Mouse (Mus musculus): ENCODE data around the gene Ucp3. TPM values are rescaled to one million over a fixed set of nuclear protein-coding genes. Genes with fewer than 3 reads are reported as not detected.
"Not testable (repeated sequence)": the region's sequence is repeated elsewhere in the genome, so short reads cannot be mapped to it uniquely, and the experiment has no call there.

Gene Ucp3
- polyA plus RNA-seq, 1 experiment from 2014 or later, result not detected

GRCm38 (mm10) chr7:100474680-100475079 is 1.9 kb downstream of the Ucp3 start:
- Histone ChIP-seq H3K9me3 (no peaks in the 10 kb centered on the region), H3K4me2 (replicated peaks) (no peak overlapping the region), H3K4me1 (no peaks in the 10 kb centered on the region), H3K9ac (no peak overlapping the region), H3K36me3 (peaks cover 8% of the 10 kb centered on the region; the same call in 1 of the 2 replicates), H3K4me3 (no peak overlapping the region), H3K27me3 (no peaks in the 10 kb centered on the region), H3K27ac (no peak overlapping the region)
- no peak for ATAC-seq (ENCODE audit: insufficient number of reproducible peaks, insufficient read depth, low FRiP score, low TSS enrichment)
- WGBS, result 70% methylated on average over 1 of the region's 1 CpGs

- H3K9me3 ChIP-seq, result no peaks in the 10 kb centered on the region
- H3K4me3 ChIP-seq, result no peak overlapping the region
- no peaks in the 10 kb centered on the region for H3K4me1 ChIP-seq
- 0 out of 2 replicates have a peak overlapping the region, but pooled peaks have one; percentile 8 for H3K9ac ChIP-seq
- H3K27me3 ChIP-seq, result no peaks in the 10 kb centered on the region
- 82% methylated on average over 20 of the region's 20 CpGs for WGBS
- no peak overlapping the region for H3K27ac ChIP-seq
- no peak for ATAC-seq (ENCODE audit: insufficient number of reproducible peaks, insufficient read depth, low FRiP score, low TSS enrichment)
- H3K36me3 ChIP-seq, result no peaks in the 10 kb centered on the region
- no peak overlapping the region for H3K4me2 ChIP-seq (replicated peaks)
Observed at GRCm38 (mm10) chr7:100479100-100479822, 6.5 kb downstream of the Ucp3 start.

- no peaks in the 10 kb centered on the region for H3K9me3 ChIP-seq
- 0 out of 2 replicates have a peak overlapping the region, but pooled peaks have one; percentile 8 for H3K9ac ChIP-seq
- whole genome bisulfite sequencing, result 70% methylated on average over 15 of the region's 15 CpGs
- no peaks in the 10 kb centered on the region for H3K4me1 ChIP-seq
- no peaks in the 10 kb centered on the region for H3K36me3 ChIP-seq
- H3K4me2 ChIP-seq (replicated peaks), result no peak overlapping the region
- no peak overlapping the region for H3K4me3 ChIP-seq
- H3K27ac ChIP-seq, result no peak overlapping the region
- no peak for ATAC-seq (ENCODE audit: insufficient number of reproducible peaks, insufficient read depth, low FRiP score, low TSS enrichment)
- no peaks in the 10 kb centered on the region for H3K27me3 ChIP-seq
Observed at GRCm38 (mm10) chr7:100479823-100480164, 7.0 kb downstream of the Ucp3 start.

GRCm38 (mm10) chr7:100480175-100480574 is 7.4 kb downstream of the Ucp3 start:
- Histone ChIP-seq H3K4me3 (no peak overlapping the region), H3K9me3 (no peaks in the 10 kb centered on the region), H3K4me2 (replicated peaks) (no peak overlapping the region), H3K27ac (no peak overlapping the region), H3K27me3 (no peaks in the 10 kb centered on the region), H3K4me1 (no peaks in the 10 kb centered on the region), H3K9ac (no peak overlapping the region), H3K36me3 (no peaks in the 10 kb centered on the region)
- 80% methylated on average over 17 of the region's 17 CpGs for WGBS
- ATAC-seq (ENCODE audit: insufficient number of reproducible peaks, insufficient read depth, low FRiP score, low TSS enrichment), result no peak

- H3K9me3 ChIP-seq; H3K27me3 ChIP-seq; H3K27ac ChIP-seq; H3K9ac ChIP-seq; ATAC-seq (ENCODE audit: insufficient number of reproducible peaks, insufficient read depth, low FRiP score, low TSS enrichment); H3K4me3 ChIP-seq; H3K36me3 ChIP-seq; H3K4me1 ChIP-seq; H3K4me2 ChIP-seq (replicated peaks): not testable (repeated sequence)
- WGBS, result 76% methylated on average over 2 of the region's 2 CpGs
Observed at GRCm38 (mm10) chr7:100482046-100482445, 9.3 kb downstream of the Ucp3 start.

GRCm38 (mm10) chr7:100484493-100484892 is 11.7 kb downstream of the Ucp3 start:
- H3K27ac ChIP-seq, result no peak overlapping the region
- 0 out of 2 replicates have a peak, but pooled peaks cover 3% of the 10 kb centered on the region for H3K4me1 ChIP-seq
- 90% methylated on average over 5 of the region's 5 CpGs for WGBS
- no peak overlapping the region for H3K4me3 ChIP-seq
- H3K27me3 ChIP-seq, result no peaks in the 10 kb centered on the region
- H3K9ac ChIP-seq, result no peak overlapping the region
- no peak overlapping the region for H3K4me2 ChIP-seq (replicated peaks)
- no peak for ATAC-seq (ENCODE audit: insufficient number of reproducible peaks, insufficient read depth, low FRiP score, low TSS enrichment)
- H3K9me3 ChIP-seq, result no peaks in the 10 kb centered on the region
- no peaks in the 10 kb centered on the region for H3K36me3 ChIP-seq

- Histone ChIP-seq H3K4me3 (no peak overlapping the region), H3K4me1 (0 out of 2 replicates have a peak, but pooled peaks cover 3% of the 10 kb centered on the region), H3K9ac (no peak overlapping the region), H3K9me3 (no peaks in the 10 kb centered on the region), H3K4me2 (replicated peaks) (no peak overlapping the region), H3K36me3 (no peaks in the 10 kb centered on the region), H3K27ac (no peak overlapping the region), H3K27me3 (no peaks in the 10 kb centered on the region)
- 61% methylated on average over 2 of the region's 2 CpGs for WGBS
- ATAC-seq (ENCODE audit: insufficient number of reproducible peaks, insufficient read depth, low FRiP score, low TSS enrichment), result no peak
Observed at GRCm38 (mm10) chr7:100487301-100487700, 14.5 kb downstream of the Ucp3 start.

GRCm38 (mm10) chr7:100488474-100489048 is 15.8 kb downstream of the Ucp3 start:
- H3K4me3 ChIP-seq, result no peak overlapping the region
- ATAC-seq (ENCODE audit: insufficient number of reproducible peaks, insufficient read depth, low FRiP score, low TSS enrichment), result no peak
- 0 out of 2 replicates have a peak, but pooled peaks cover 9% of the 10 kb centered on the region for H3K27me3 ChIP-seq
- no peaks in the 10 kb centered on the region for H3K36me3 ChIP-seq
- 38% methylated on average over 10 of the region's 10 CpGs for WGBS
- no peak overlapping the region for H3K9ac ChIP-seq
- no peak overlapping the region for H3K27ac ChIP-seq
- peaks cover 13% of the 10 kb centered on the region for H3K4me1 ChIP-seq
- no peaks in the 10 kb centered on the region for H3K9me3 ChIP-seq
- no peak overlapping the region for H3K4me2 ChIP-seq (replicated peaks)

GRCm38 (mm10) chr7:100492391-100493116 is 19.8 kb downstream of the Ucp3 start:
- Histone ChIP-seq H3K27me3 (0 out of 2 replicates have a peak, but pooled peaks cover 9% of the 10 kb centered on the region), H3K4me3 (peak overlapping the region; percentile 47), H3K36me3 (peaks cover 8% of the 10 kb centered on the region), H3K4me1 (peaks cover 47% of the 10 kb centered on the region), H3K27ac (peak overlapping the region; percentile 46; the same call in 1 of the 2 replicates), H3K4me2 (replicated peaks) (peak overlapping the region; percentile 95), H3K9me3 (no peaks in the 10 kb centered on the region), H3K9ac (peak overlapping the region; percentile 60)
- 0 out of 2 replicates have a peak, but pooled peaks have one; percentile 17 for ATAC-seq (ENCODE audit: insufficient number of reproducible peaks, insufficient read depth, low FRiP score, low TSS enrichment)
- under 1% methylated on average over 35 of the region's 36 CpGs for WGBS

- peak within 1 kb of the TSS; percentile 60 for H3K9ac ChIP-seq
- H3K9me3 ChIP-seq, result no peaks in the 10 kb centered on the region
- H3K4me3 ChIP-seq, result peak within 1 kb of the TSS; percentile 47
- peak within 1 kb of the TSS; percentile 69; the same call in 1 of the 2 replicates for H3K27ac ChIP-seq
- 2% methylated on average over 21 of the region's 27 CpGs for WGBS
- peaks cover 14% of the 10 kb centered on the region for H3K36me3 ChIP-seq
- H3K4me1 ChIP-seq, result peaks cover 47% of the 10 kb centered on the region
- peak within 1 kb of the TSS; percentile 95 for H3K4me2 ChIP-seq (replicated peaks)
- peak; percentile 23; the same call in 1 of the 2 replicates for ATAC-seq (ENCODE audit: insufficient number of reproducible peaks, insufficient read depth, low FRiP score, low TSS enrichment)
- H3K27me3 ChIP-seq, result 0 out of 2 replicates have a peak, but pooled peaks cover 9% of the 10 kb centered on the region
Observed at GRCm38 (mm10) chr7:100493117-100493483, 20.3 kb downstream of the Ucp3 start, which contains the start of gene Ucp2. Gene Ucp2, plus strand, starts transcription at chr7:100493337.

GRCm38 (mm10) chr7:100493484-100494414 is 21.0 kb downstream of the Ucp3 start:
- WGBS, result 35% methylated on average over 19 of the region's 19 CpGs
- peaks cover 20% of the 10 kb centered on the region for H3K36me3 ChIP-seq
- no peaks in the 10 kb centered on the region for H3K9me3 ChIP-seq
- H3K9ac ChIP-seq, result peak overlapping the region; percentile 38
- H3K27me3 ChIP-seq, result 0 out of 2 replicates have a peak, but pooled peaks cover 9% of the 10 kb centered on the region
- ATAC-seq (ENCODE audit: insufficient number of reproducible peaks, insufficient read depth, low FRiP score, low TSS enrichment), result no peak; the same call in 1 of the 2 replicates
- H3K4me1 ChIP-seq, result peaks cover 44% of the 10 kb centered on the region
- H3K27ac ChIP-seq, result peak overlapping the region; percentile 69; the same call in 1 of the 2 replicates
- peak overlapping the region; percentile 47 for H3K4me3 ChIP-seq
- H3K4me2 ChIP-seq (replicated peaks), result peak overlapping the region; percentile 95

All from embryonic facial prominence, embryonic 12.5 days (tissue).